34 mouse cellular contexts compared by ENCODE assay signal in genomic region chr17:43789376-43789775, GRCm38 (mm10). TPM values are rescaled to one million over a fixed set of nuclear protein-coding genes. Genes with fewer than 3 reads are reported as not detected.
DNase-seq lines count a peak whose midpoint lies in the region; ATAC-seq and TF ChIP-seq lines count a peak whose summit lies in the region.
"Had no signal": no experiment of that assay in that cellular context is flagged by ENCODE, and none has a peak within 500 bp of the region (broad histone marks: within the 10 kb centered on the region; RNA-seq: fewer than 3 reads in every experiment).

No protein-coding gene starts in this region.

- H3K36me3 ChIP-seq in heart, adult 2 months (ENCODE audit: control insufficient read depth, insufficient read depth, low read length) = no peaks in the 10 kb centered on the region; the same call in 1 of the 2 replicates
- no peaks in the 10 kb centered on the region for H3K36me3 ChIP-seq in heart, postnatal 0 days (replicated peaks; ENCODE audit: control insufficient read depth, insufficient read depth, low read length)
- H3K36me3 ChIP-seq: embryonic facial prominence, embryonic 12.5 days; heart, embryonic 13.5 days; hindbrain, embryonic 10.5 days; hindbrain, embryonic 15.5 days; limb, embryonic 13.5 days; lung, embryonic 15.5 days; midbrain, embryonic 10.5 days; midbrain, embryonic 15.5 days; neural tube, embryonic 15.5 days had no signal

- no peaks in the 10 kb centered on the region for H3K9me3 ChIP-seq in heart, postnatal 0 days (replicated peaks; ENCODE audit: control insufficient read depth, low read length)
- H3K9me3 ChIP-seq: embryonic facial prominence, embryonic 12.5 days; heart, embryonic 13.5 days; hindbrain, embryonic 10.5 days; hindbrain, embryonic 15.5 days; limb, embryonic 13.5 days; lung, embryonic 15.5 days; midbrain, embryonic 10.5 days; midbrain, embryonic 15.5 days; neural tube, embryonic 15.5 days had no signal

- intact Hi-C loops in heart, adult 2 months (cut with DNase I) = no loop called here

- TF ChIP-seq POLR2A in heart, adult 2 months (IDR thresholded peaks at IDR 0.05; ENCODE audit: insufficient read depth, low read depth, low read length) = no peak

- peak; percentile 47 to 50 for DNase-seq in adrenal gland, adult (ENCODE audit: inconsistent age in 2 of 2, low spot score in 1 of 2)
- no peak for DNase-seq in adrenal gland, postnatal 4 days (ENCODE audit: low spot score in 2 of 2)
- DNase-seq in heart, adult 2 months = peak in 1 of 2 experiments; percentile 41
- no peak for DNase-seq in heart, adult 9 months (ENCODE audit: low spot score in 2 of 2)
- DNase-seq in kidney, postnatal 10 days = peak; percentile 28
- DNase-seq in kidney, adult 18-20 months = no peak
- DNase-seq in heart, postnatal 0 days (ENCODE audit: low spot score) = peak; percentile 10
- DNase-seq in cerebellum, postnatal 4 days (ENCODE audit: low spot score in 2 of 2) = no peak
- DNase-seq: cerebellum, adult 11 months; cerebellum, adult 9-10 months; cerebellum, postnatal 36 days; embryo, embryonic 11 days; gastrocnemius, postnatal 25 days; kidney, adult 9 months; right cerebral cortex, postnatal 25 days; spleen, adult 18-20 months; thymus, adult 18-20 months; thymus, postnatal 25 days had no signal

- H3K4me3 ChIP-seq in heart, adult 2 months = no peak overlapping the region
- H3K4me3 ChIP-seq in heart, postnatal 0 days (ENCODE audit: low read depth, low read length) = no peak overlapping the region
- H3K4me3 ChIP-seq: embryonic facial prominence, embryonic 12.5 days; heart, embryonic 13.5 days; hindbrain, embryonic 10.5 days; hindbrain, embryonic 15.5 days; layer of hippocampus, adult 2 months; limb, embryonic 13.5 days; lung, embryonic 15.5 days; midbrain, embryonic 10.5 days; midbrain, embryonic 15.5 days; neural tube, embryonic 15.5 days had no signal

- H3K79me2 ChIP-seq in heart, adult 2 months (replicated peaks; ENCODE audit: control insufficient read depth, insufficient read depth, low read length) = no peaks in the 10 kb centered on the region

- no peak for TF ChIP-seq CTCF in heart, adult 2 months (IDR thresholded peaks at IDR 0.05)
- TF ChIP-seq CTCF in heart, postnatal 0 days (IDR thresholded peaks at IDR 0.05; ENCODE audit: low read depth) = no peak

- H3K9ac ChIP-seq in heart, adult 2 months (ENCODE audit: low read depth, low read length) = no peak overlapping the region
- H3K9ac ChIP-seq in heart, postnatal 0 days (replicated peaks; ENCODE audit: low read depth, low read length) = no peak overlapping the region
- H3K9ac ChIP-seq: embryonic facial prominence, embryonic 12.5 days; heart, embryonic 13.5 days; hindbrain, embryonic 15.5 days; limb, embryonic 13.5 days; lung, embryonic 15.5 days; midbrain, embryonic 15.5 days; neural tube, embryonic 15.5 days had no signal

- no peak for TF ChIP-seq EP300 in heart, adult 2 months (IDR thresholded peaks at IDR 0.05; ENCODE audit: insufficient read depth, low read depth, low read length)
- no peak for TF ChIP-seq EP300 in heart, postnatal 0 days (IDR thresholded peaks at IDR 0.05; ENCODE audit: low read depth)

- no peak overlapping the region for H3K4me2 ChIP-seq in heart, postnatal 0 days (ENCODE audit: low read depth, low read length)
- H3K4me2 ChIP-seq: embryonic facial prominence, embryonic 12.5 days; heart, embryonic 13.5 days; hindbrain, embryonic 15.5 days; limb, embryonic 13.5 days; liver, embryonic 11.5 days; lung, embryonic 15.5 days; midbrain, embryonic 15.5 days; neural tube, embryonic 15.5 days had no signal

- no peak; the same call in 1 of the 2 replicates for ATAC-seq in heart, postnatal 0 days (ENCODE audit: insufficient read depth, low read depth)
- ATAC-seq: forebrain, embryonic 14.5 days; inflammation-experienced regulatory T-cells, adult 6 months; midbrain, embryonic 15.5 days had no signal

- H3K4me1 ChIP-seq in heart, adult 2 months (ENCODE audit: control insufficient read depth, insufficient read depth, low read length) = no peaks in the 10 kb centered on the region; the same call in 1 of the 2 replicates
- H3K4me1 ChIP-seq in heart, postnatal 0 days (ENCODE audit: control insufficient read depth, insufficient read depth) = peaks cover 4% of the 10 kb centered on the region; the same call in 1 of the 2 replicates
- H3K4me1 ChIP-seq: embryonic facial prominence, embryonic 12.5 days; hindbrain, embryonic 10.5 days; hindbrain, embryonic 15.5 days; limb, embryonic 13.5 days; lung, embryonic 15.5 days; midbrain, embryonic 10.5 days; midbrain, embryonic 15.5 days; neural tube, embryonic 15.5 days had no signal

- H3K27ac ChIP-seq in heart, adult 2 months = peak overlapping the region; percentile 60
- peak overlapping the region; percentile 13; the same call in 1 of the 2 replicates for H3K27ac ChIP-seq in heart, postnatal 0 days (ENCODE audit: low read depth)
- H3K27ac ChIP-seq: embryonic facial prominence, embryonic 12.5 days; heart, embryonic 13.5 days; hindbrain, embryonic 10.5 days; hindbrain, embryonic 15.5 days; layer of hippocampus, adult 2 months; limb, embryonic 13.5 days; lung, embryonic 15.5 days; midbrain, embryonic 10.5 days; midbrain, embryonic 15.5 days; neural tube, embryonic 15.5 days; stomach, postnatal 0 days had no signal

- no peaks in the 10 kb centered on the region for H3K27me3 ChIP-seq in heart, adult 2 months (ENCODE audit: control insufficient read depth, insufficient read depth, low read length)
- H3K27me3 ChIP-seq in heart, postnatal 0 days (ENCODE audit: control insufficient read depth, insufficient read depth, low read length) = no peaks in the 10 kb centered on the region
- H3K27me3 ChIP-seq: CH12.LX; embryonic facial prominence, embryonic 12.5 days; heart, embryonic 13.5 days; hindbrain, embryonic 15.5 days; limb, embryonic 13.5 days; lung, embryonic 15.5 days; midbrain, embryonic 15.5 days; neural tube, embryonic 15.5 days had no signal

RNA-seq across cellular contexts. Expression of gene Rcan2, which starts 11.8 kb away (rescaled TPM):
- 10 to 100 TPM; 10.6 to 11.4 TPM for total RNA-seq in adrenal gland, postnatal 4 days (2021)
- total RNA-seq in heart, adult 2 months (2021) = 100 to 1,000 TPM; 382 to 439 TPM
- 195 and 279 TPM in 2 replicates for polyA plus RNA-seq in heart, adult 2 months (2012; rRNA removed)
- total RNA-seq in heart, postnatal 0 days (2014; rRNA removed; ENCODE audit: low replicate concordance) = 125 and 167 TPM in 2 replicates
- polyA plus RNA-seq in heart, postnatal 0 days (2015; fragmentation: Nextera tagmentation; extraction: Ambion mirVana) = 83.8 and 94.3 TPM in 2 replicates
- total RNA-seq: megakaryocyte progenitor cell, adult 5-6 weeks had no signal
- polyA plus RNA-seq: inflammation-experienced regulatory T-cells, adult 6 months had no signal

Comparison
In these comparisons a context has a peak if more than half of its experiments do, and no peak if none do; other contexts are left out.
1. DNase-seq: peak in adrenal gland, adult (2 of 2), kidney, postnatal 10 days (single experiment) and heart, postnatal 0 days (single experiment); none in adrenal gland, postnatal 4 days (0 of 2), heart, adult 9 months (0 of 2), kidney, adult 18-20 months (single experiment) and cerebellum, postnatal 4 days (0 of 2).
2. RNA of gene Rcan2, which starts 11.8 kb away (total RNA-seq): 382 to 439 TPM in heart, adult 2 months and 125 to 167 TPM in heart, postnatal 0 days; 10.6 to 11.4 TPM in adrenal gland, postnatal 4 days; every median in the first group is over 10 times any median in the second.